Mouse (Mus musculus) neural tube, embryonic 11.5 days (tissue): ENCODE data around the gene Grip2. TPM values are rescaled to one million over a fixed set of nuclear protein-coding genes. Genes with fewer than 3 reads are reported as not detected.
A peak's percentile ranks its signal among the peaks of the same experiment; 100 is the strongest.

ENCODE experiments used
- ATAC-seq: fragments of 200-750 bp; cut with Nextera tagmentation; 2 replicates; pipeline ENCODE4 v1.8.0; 2017; ENCODE audit warnings: moderate number of reproducible peaks, mild to moderate bottlenecking, moderate TSS enrichment, moderate library complexity; ENCODE audit not compliant: insufficient read depth, low FRiP score, low TSS enrichment
- DNase-seq: peaks from one replicate; pipeline ENCODE4 v3.0.0-alpha.2; 2015; ENCODE audit warnings: low spot score
- H3K27ac ChIP-seq: fragments of 300-500 bp; sonication (generic); 2 replicates; pipeline ENCODE4 v1.5.1; 2014; ENCODE audit warnings: low read depth, mild to moderate bottlenecking, low read length
- H3K27me3 ChIP-seq: fragments of 300-500 bp; sonication (generic); 2 replicates; pipeline ENCODE4 v1.6.1; 2014; ENCODE audit warnings: mild to moderate bottlenecking, low read length, mixed read lengths; ENCODE audit not compliant: control insufficient read depth, insufficient read depth
- H3K36me3 ChIP-seq: fragments of 300-500 bp; sonication (generic); 2 replicates; pipeline ENCODE4 v1.6.1; 2014; ENCODE audit warnings: mild to moderate bottlenecking, low read length, moderate library complexity, mixed read lengths; ENCODE audit not compliant: control insufficient read depth, insufficient read depth
- H3K4me1 ChIP-seq: fragments of 300-500 bp; sonication (generic); 2 replicates; pipeline ENCODE4 v1.6.1; 2014; ENCODE audit warnings: low read length, mixed read lengths; ENCODE audit not compliant: control insufficient read depth, insufficient read depth
- H3K4me2 ChIP-seq: fragments of 300-500 bp; sonication (generic); 2 replicates; pipeline ENCODE4 v1.6.1; 2014; ENCODE audit warnings: low read depth, mild to moderate bottlenecking, moderate library complexity
- H3K4me3 ChIP-seq: fragments of 300-500 bp; sonication (generic); 2 replicates; pipeline ENCODE4 v1.5.1; 2014; ENCODE audit warnings: low read depth, low read length
- H3K9ac ChIP-seq: fragments of 300-500 bp; sonication (generic); 2 replicates; pipeline ENCODE4 v1.6.1; 2014; ENCODE audit warnings: mild to moderate bottlenecking, low read length
- H3K9me3 ChIP-seq: fragments of 300-500 bp; sonication (generic); 2 replicates; pipeline ENCODE4 v1.6.1; 2016; ENCODE audit warnings: low read length; ENCODE audit not compliant: control insufficient read depth
- WGBS: fragments of 180-500 bp; shearing (Covaris S2); extraction: QIAGEN DNeasy Blood & Tissue Kit; methylation state at CpG from one replicate; pipeline ENCODE4 v1.1.7; 2014; 5-methylcytosine and 5-hydroxymethylcytosine counted together
- polyA plus RNA-seq: library from polyadenylated mRNA; unstranded; fragments of >200 nt; fragmentation: Nextera tagmentation; extraction: Ambion mirVana; gene quantifications from 2 replicates; pipeline ENCODE4 v1.2.1, GENCODE M21; 2014

The Grip2 gene
- polyA plus RNA-seq: 1.9 and 2.0 TPM in 2 replicates

GRCm38 (mm10) chr6:91827016-91827570, at the start of gene Grip2:
Grip2 (minus strand) TSS chr6:91827250.
- DNase-seq: no peak
- H3K4me2 ChIP-seq: no peak within 1 kb of the TSS
- no peaks in the 10 kb centered on the region for H3K9me3 ChIP-seq
- 60% methylated on average over 8 of the region's 11 CpGs for WGBS
- no peaks in the 10 kb centered on the region for H3K4me1 ChIP-seq
- no peaks in the 10 kb centered on the region for H3K36me3 ChIP-seq
- H3K9ac ChIP-seq: no peak within 1 kb of the TSS
- H3K27me3 ChIP-seq: no peaks in the 10 kb centered on the region
- peak; percentile 55; the same call in 1 of the 2 replicates for ATAC-seq
- H3K27ac ChIP-seq: no peak within 1 kb of the TSS
- H3K4me3 ChIP-seq: no peak within 1 kb of the TSS

- H3K9ac ChIP-seq: no peak overlapping the region
- H3K27me3 ChIP-seq: no peaks in the 10 kb centered on the region; the same call in 1 of the 2 replicates
- no peaks in the 10 kb centered on the region for H3K36me3 ChIP-seq
- H3K27ac ChIP-seq: no peak overlapping the region
- DNase-seq: no peak
- H3K4me2 ChIP-seq: no peak overlapping the region
- H3K4me1 ChIP-seq: no peaks in the 10 kb centered on the region
- no peak for ATAC-seq
- no peaks in the 10 kb centered on the region for H3K9me3 ChIP-seq
- 74% methylated on average over 2 of the region's 2 CpGs for WGBS
- H3K4me3 ChIP-seq: no peak overlapping the region
These were observed 45.7 kb upstream of the Grip2 start for GRCm38 (mm10) chr6:91872781-91873180.

GRCm38 (mm10) chr6:91868091-91868490, 41.0 kb upstream of the Grip2 start:
- Histone ChIP-seq H3K27ac (no peak overlapping the region), H3K4me3 (no peak overlapping the region), H3K4me1 (no peaks in the 10 kb centered on the region), H3K27me3 (no peaks in the 10 kb centered on the region; the same call in 1 of the 2 replicates), H3K9me3 (no peaks in the 10 kb centered on the region), H3K4me2 (no peak overlapping the region), H3K36me3 (no peaks in the 10 kb centered on the region), H3K9ac (no peak overlapping the region)
- 94% methylated on average over 5 of the region's 5 CpGs for WGBS
- no peak for DNase-seq
- ATAC-seq: no peak

GRCm38 (mm10) chr6:91865601-91866000, 38.6 kb upstream of the Grip2 start:
- Histone ChIP-seq H3K27me3 (no peaks in the 10 kb centered on the region; the same call in 1 of the 2 replicates), H3K36me3 (no peaks in the 10 kb centered on the region), H3K4me3 (no peak overlapping the region), H3K4me1 (no peaks in the 10 kb centered on the region), H3K9ac (no peak overlapping the region), H3K27ac (no peak overlapping the region), H3K4me2 (no peak overlapping the region), H3K9me3 (no peaks in the 10 kb centered on the region)
- 88% methylated on average over 11 of the region's 11 CpGs for WGBS
- ATAC-seq (no peak), DNase-seq (no peak)

- WGBS: 79% methylated on average over 5 of the region's 5 CpGs
- Histone ChIP-seq H3K9me3 (no peaks in the 10 kb centered on the region), H3K27ac (no peak overlapping the region), H3K36me3 (no peaks in the 10 kb centered on the region), H3K9ac (no peak overlapping the region), H3K27me3 (no peaks in the 10 kb centered on the region; the same call in 1 of the 2 replicates), H3K4me1 (no peaks in the 10 kb centered on the region), H3K4me2 (no peak overlapping the region), H3K4me3 (no peak overlapping the region)
- DNase-seq: no peak
- no peak for ATAC-seq
These were observed 37.5 kb upstream of the Grip2 start for GRCm38 (mm10) chr6:91864595-91864994.

- Histone ChIP-seq H3K4me3 (no peak overlapping the region), H3K4me1 (no peaks in the 10 kb centered on the region), H3K27ac (no peak overlapping the region), H3K9me3 (no peaks in the 10 kb centered on the region), H3K9ac (no peak overlapping the region), H3K36me3 (no peaks in the 10 kb centered on the region), H3K4me2 (no peak overlapping the region), H3K27me3 (no peaks in the 10 kb centered on the region)
- ATAC-seq: no peak
- DNase-seq: no peak
These were observed 35.8 kb upstream of the Grip2 start for GRCm38 (mm10) chr6:91862848-91863247.

GRCm38 (mm10) chr6:91858339-91858738, 31.3 kb upstream of the Grip2 start:
- no peak overlapping the region for H3K27ac ChIP-seq
- no peak overlapping the region for H3K4me3 ChIP-seq
- no peaks in the 10 kb centered on the region for H3K9me3 ChIP-seq
- H3K9ac ChIP-seq: no peak overlapping the region
- no peaks in the 10 kb centered on the region for H3K4me1 ChIP-seq
- no peaks in the 10 kb centered on the region for H3K27me3 ChIP-seq
- no peak for ATAC-seq
- WGBS: 88% methylated on average over 5 of the region's 5 CpGs
- DNase-seq: no peak
- no peaks in the 10 kb centered on the region for H3K36me3 ChIP-seq
- H3K4me2 ChIP-seq: no peak overlapping the region

- Histone ChIP-seq H3K4me1 (no peaks in the 10 kb centered on the region), H3K9ac (no peak overlapping the region), H3K36me3 (no peaks in the 10 kb centered on the region), H3K4me2 (no peak overlapping the region), H3K27ac (no peak overlapping the region), H3K9me3 (no peaks in the 10 kb centered on the region), H3K27me3 (no peaks in the 10 kb centered on the region), H3K4me3 (no peak overlapping the region)
- ATAC-seq: no peak
- 10% methylated on average over 2 of the region's 2 CpGs for WGBS
- DNase-seq: peak; percentile 62
These were observed 25.5 kb upstream of the Grip2 start for GRCm38 (mm10) chr6:91852550-91852949.

GRCm38 (mm10) chr6:91843628-91844153, 16.6 kb upstream of the Grip2 start:
- no peak overlapping the region for H3K27ac ChIP-seq

More at GRCm38 (mm10) chr6:91843628-91844153, 16.6 kb upstream of the Grip2 start:
- Histone ChIP-seq H3K9me3 (no peaks in the 10 kb centered on the region), H3K9ac (peak overlapping the region; percentile 67), H3K36me3 (no peaks in the 10 kb centered on the region), H3K4me1 (peaks cover 12% of the 10 kb centered on the region; the same call in 1 of the 2 replicates), H3K4me2 (peak overlapping the region; percentile 89), H3K4me3 (peak overlapping the region; percentile 51), H3K27me3 (peaks cover 26% of the 10 kb centered on the region)
- DNase-seq (peak; percentile 40), ATAC-seq (no peak)
- 4% methylated on average over 61 of the region's 69 CpGs for WGBS
